Mouse (Mus musculus) adrenal gland, postnatal 25 days (tissue): Measurements from ENCODE around the gene Tas2r115. TPM values are rescaled to one million over a fixed set of nuclear protein-coding genes. Genes with fewer than 3 reads are reported as not detected.
"Not testable (repeated sequence)": the region's sequence is repeated elsewhere in the genome, so short reads cannot be mapped to it uniquely, and the experiment has no call there.

ENCODE experiments used
- DNase-seq: peaks from one replicate; pipeline ENCODE4 v3.0.0; 2021; ENCODE audit warnings: mixed read lengths
- long read RNA-seq: library from polyadenylated mRNA; stranded (forward); transcript quantifications from one replicate; pipeline ENCODE4 v2.0.0, GENCODE M21; 2021
- total RNA-seq: library from RNA; stranded (reverse); gene quantifications from 2 replicates; pipeline ENCODE4 v1.2.3, GENCODE M21; 2021

Tas2r115 gene
- total RNA-seq = not detected in 2 replicates
- long read RNA-seq = 0 reads

GRCm38 (mm10) chr6:132737935-132738334 lies at the start of gene Tas2r115:
Gene Tas2r115 (minus strand): TSS chr6:132738035.
- DNase-seq = no peak

- DNase-seq = no peak
Measured at GRCm38 (mm10) chr6:132778062-132778461, 40.2 kb upstream of the Tas2r115 start, which contains the start of gene Tas2r136. Gene Tas2r136 (minus strand): TSS chr6:132778162.

DNA sequence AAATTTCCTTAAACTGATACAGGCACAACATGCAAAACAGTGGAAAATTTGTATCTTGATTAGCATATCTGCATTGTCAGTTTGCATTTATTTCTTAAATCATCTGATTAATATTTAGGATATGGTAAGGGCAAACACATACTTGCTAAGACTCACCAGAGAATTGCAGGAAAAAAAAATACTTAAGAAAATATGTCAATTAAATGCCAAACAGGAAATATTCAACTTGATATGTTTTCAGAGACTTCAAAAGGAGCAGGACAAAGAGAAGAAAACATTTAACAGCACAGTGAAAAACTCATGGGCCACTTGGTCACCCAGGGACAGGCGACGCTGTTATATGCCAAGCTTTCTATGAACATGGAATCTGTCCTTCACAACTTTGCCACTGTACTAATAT lies 24.0 kb upstream of the Tas2r115 start, which contains the start of gene Tas2r102:
Gene Tas2r102 (plus strand): TSS at position 301 of the 400 bp plus-strand sequence.
- DNase-seq = no peak

GRCm38 (mm10) chr6:132754430-132754829 lies 16.6 kb upstream of the Tas2r115 start, which contains the start of gene Tas2r124:
Gene Tas2r124 (plus strand): TSS chr6:132754730.
- DNase-seq = no peak

- no peak for DNase-seq
Measured at GRCm38 (mm10) chr6:132750206-132750605, 12.4 kb upstream of the Tas2r115 start.

DNA sequence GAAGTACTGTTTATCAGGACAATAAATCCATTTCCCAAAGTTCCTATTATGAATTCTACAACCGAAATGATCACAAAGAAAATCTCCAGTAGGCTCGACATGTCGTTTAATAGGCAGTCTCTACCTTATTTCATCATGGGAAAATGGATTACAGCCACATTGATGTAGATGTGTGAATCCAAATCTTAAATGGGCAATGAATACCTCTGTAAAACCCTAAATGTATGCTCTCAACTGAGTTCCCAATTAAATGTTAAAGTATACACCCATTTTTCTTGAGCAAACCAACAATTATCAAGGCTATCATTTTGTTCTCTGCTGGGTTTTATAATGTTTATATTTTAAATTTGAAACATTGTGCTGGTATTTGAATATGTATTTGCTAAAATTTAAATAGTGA lies 26.0 kb downstream of the Tas2r115 start, which contains the start of gene Tas2r122:
Gene Tas2r122 (minus strand): TSS at position 101 of the 400 bp plus-strand sequence.
- no peak for DNase-seq

DNA sequence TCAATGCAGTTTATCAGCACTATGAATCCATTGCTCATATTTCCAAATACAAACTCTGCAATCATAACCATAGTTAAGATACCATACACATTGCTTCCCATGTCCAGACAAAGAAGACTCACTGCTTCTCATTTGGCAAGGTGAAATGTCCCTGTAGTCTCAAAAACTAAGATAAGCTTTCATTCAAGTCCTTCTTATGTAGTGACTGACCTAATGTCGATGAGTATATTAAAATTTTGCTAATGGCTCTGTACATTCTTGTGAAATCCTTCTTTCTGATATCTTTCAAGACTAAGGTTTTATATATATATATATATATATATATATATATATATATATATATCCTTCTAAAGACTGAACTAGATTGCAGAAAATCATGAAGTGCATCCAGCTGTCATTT lies 36.9 kb downstream of the Tas2r115 start, which contains the start of gene Tas2r121:
Gene Tas2r121 (minus strand): TSS at position 101 of the 400 bp plus-strand sequence.
- DNase-seq = no peak

- not testable (repeated sequence) for DNase-seq
Measured at GRCm38 (mm10) chr6:132691596-132691995, 46.2 kb downstream of the Tas2r115 start.

Other genes with a start within 250 kb of the Tas2r115 start
- gene Prh1, start 168.2 kb downstream of the Tas2r115 start, total RNA-seq = not detected in 2 replicates
- gene Prp2, start 142.1 kb downstream of the Tas2r115 start, total RNA-seq = not detected in 2 replicates
- gene A630073D07Rik, start 86.5 kb downstream of the Tas2r115 start, total RNA-seq = not detected in 2 replicates
- not detected in 2 replicates for gene Tas2r120, start 81.1 kb downstream of the Tas2r115 start, total RNA-seq
- gene Tas2r121, start 37.0 kb downstream of the Tas2r115 start, total RNA-seq = not detected in 2 replicates
- not detected in 2 replicates for gene Tas2r122, start 26.1 kb downstream of the Tas2r115 start, total RNA-seq
- gene Tas2r124, start 16.7 kb upstream of the Tas2r115 start, total RNA-seq = not detected in 2 replicates
- not detected in 2 replicates for gene Tas2r102, start 24.1 kb upstream of the Tas2r115 start, total RNA-seq
- gene Tas2r136, start 40.1 kb upstream of the Tas2r115 start, total RNA-seq = not detected in 2 replicates
- gene Tas2r117, start 64.8 kb upstream of the Tas2r115 start, total RNA-seq = not detected in 2 replicates
- not detected in 2 replicates for gene Tas2r123, start 109.1 kb upstream of the Tas2r115 start, total RNA-seq
- not detected in 2 replicates for gene Tas2r116, start 117.4 kb upstream of the Tas2r115 start, total RNA-seq
- not detected in 2 replicates for gene Tas2r110, start 130.0 kb upstream of the Tas2r115 start, total RNA-seq
- not detected in 2 replicates for gene Tas2r113, start 155.0 kb upstream of the Tas2r115 start, total RNA-seq
- not detected in 2 replicates for gene Tas2r125, start 171.6 kb upstream of the Tas2r115 start, total RNA-seq
- not detected in 2 replicates for gene Tas2r129, start 213.1 kb upstream of the Tas2r115 start, total RNA-seq
- gene Tas2r131, start 219.9 kb upstream of the Tas2r115 start, total RNA-seq = not detected in 2 replicates
- gene Tas2r109, start 242.9 kb upstream of the Tas2r115 start, total RNA-seq = not detected in 2 replicates